Mouse (Mus musculus) ES-Bruce4 (cell line): ENCODE measurements at regions not wholly inside any gene's neighbourhood (a gene's known extent, or its start where the extent isn't known, plus 50 kb on each side); places are given as distances from the start of the nearest gene placed in this dataset.

ENCODE experiments used
- H3K27ac ChIP-seq: 2 replicates; pipeline ENCODE4 v1.5.1; 2012; ENCODE audit warnings: low read length, inconsistent platforms; ENCODE audit not compliant: insufficient read depth
- H3K27me3 ChIP-seq: 2 replicates; pipeline ENCODE4 v1.6.1; 2012; ENCODE audit warnings: mild to moderate bottlenecking, low read length, inconsistent platforms; ENCODE audit not compliant: control insufficient read depth, poor library complexity, insufficient read depth, severe bottlenecking
- H3K36me3 ChIP-seq: 2 replicates; pipeline ENCODE4 v1.6.1; 2012; ENCODE audit warnings: inconsistent platforms, mild to moderate bottlenecking, low read length, moderate library complexity; ENCODE audit not compliant: control insufficient read depth, poor library complexity, insufficient read depth, severe bottlenecking
- H3K4me1 ChIP-seq: one replicate; pipeline ENCODE4 v1.8.1; 2011; ENCODE audit warnings: low read length; ENCODE audit not compliant: control insufficient read depth, insufficient read depth
- H3K4me3 ChIP-seq: 2 replicates; pipeline ENCODE4 v1.5.1; 2011; ENCODE audit warnings: low read depth, mild to moderate bottlenecking, low read length
- H3K9ac ChIP-seq: 2 replicates; pipeline ENCODE4 v1.6.1; 2012; ENCODE audit warnings: low read depth, mild to moderate bottlenecking, inconsistent platforms; ENCODE audit not compliant: poor library complexity, severe bottlenecking
- H3K9me3 ChIP-seq: replicated peaks from 2 replicates; pipeline ENCODE4 v1.6.1; 2012; ENCODE audit warnings: mild to moderate bottlenecking, low read length, inconsistent platforms; ENCODE audit not compliant: control insufficient read depth, poor library complexity, insufficient read depth, severe bottlenecking
- CTCF ChIP-seq: IDR thresholded peaks from one replicate; pipeline ENCODE4 v1.8.1; 2011; ENCODE audit warnings: low read depth, low read length
- EP300 ChIP-seq: IDR thresholded peaks from 2 replicates; pipeline ENCODE4 v1.6.1; 2011; ENCODE audit warnings: low read depth, low read length; ENCODE audit not compliant: insufficient read depth
- POLR2A ChIP-seq: IDR thresholded peaks from one replicate; pipeline ENCODE4 v1.8.1; 2011; ENCODE audit warnings: low read length; ENCODE audit not compliant: insufficient read depth

DNA sequence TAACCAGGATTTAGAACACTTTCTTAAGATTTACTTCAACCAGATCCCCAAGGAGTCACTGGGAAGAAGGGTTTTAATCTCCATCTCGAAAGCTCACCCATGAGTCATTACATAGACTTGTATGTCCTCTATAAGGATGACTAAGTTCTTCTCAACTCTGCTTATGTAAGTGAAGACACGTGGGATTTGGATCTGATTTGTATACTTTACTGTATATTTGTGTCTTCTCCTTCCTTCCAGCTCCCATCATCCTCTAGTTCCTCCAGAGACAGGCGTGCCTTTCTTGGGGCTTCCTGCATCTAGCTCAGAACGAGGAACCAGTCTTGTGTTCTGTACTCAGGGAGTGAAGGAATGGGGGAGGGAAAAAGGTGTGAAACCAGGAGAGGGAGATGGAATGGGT, 127.5 kb upstream of the Rnaseh2b start:
- TF ChIP-seq EP300 (no peak), POLR2A (no peak), CTCF (no peak)
- H3K36me3 ChIP-seq, result no peaks in the 10 kb centered on the region
- no peaks in the 10 kb centered on the region for H3K9me3 ChIP-seq
- H3K27me3 ChIP-seq, result no peaks in the 10 kb centered on the region
- H3K4me1 ChIP-seq, result no peaks in the 10 kb centered on the region
- H3K9ac ChIP-seq, result no peak overlapping the region
- H3K27ac ChIP-seq, result no peak overlapping the region
- H3K4me3 ChIP-seq, result no peak overlapping the region

DNA sequence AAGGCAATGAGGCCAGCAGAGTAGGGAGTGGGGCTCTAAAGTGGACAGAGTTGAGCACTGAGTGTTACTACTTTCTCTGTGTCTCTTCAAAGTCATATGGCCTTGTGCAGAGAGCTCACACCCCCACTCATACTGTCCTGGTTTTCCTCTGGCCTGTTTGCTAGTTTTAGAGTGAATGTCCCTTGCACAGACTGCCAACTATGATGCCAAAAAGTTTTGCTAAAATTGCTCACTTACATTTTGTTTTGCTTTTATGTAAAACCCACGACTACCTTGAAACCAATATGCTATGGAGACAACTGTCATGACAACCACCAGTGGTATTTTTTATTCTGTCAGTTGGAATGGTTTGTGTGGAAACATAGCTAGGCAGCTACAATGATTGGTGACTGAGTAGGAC, 126.4 kb upstream of the Rnaseh2b start:
- H3K9me3 ChIP-seq, result no peaks in the 10 kb centered on the region
- H3K27me3 ChIP-seq, result no peaks in the 10 kb centered on the region
- H3K36me3 ChIP-seq, result no peaks in the 10 kb centered on the region
- no peak overlapping the region for H3K9ac ChIP-seq
- TF ChIP-seq EP300 (no peak), POLR2A (no peak), CTCF (no peak)
- H3K4me1 ChIP-seq, result no peaks in the 10 kb centered on the region
- no peak overlapping the region for H3K27ac ChIP-seq
- H3K4me3 ChIP-seq, result no peak overlapping the region

DNA sequence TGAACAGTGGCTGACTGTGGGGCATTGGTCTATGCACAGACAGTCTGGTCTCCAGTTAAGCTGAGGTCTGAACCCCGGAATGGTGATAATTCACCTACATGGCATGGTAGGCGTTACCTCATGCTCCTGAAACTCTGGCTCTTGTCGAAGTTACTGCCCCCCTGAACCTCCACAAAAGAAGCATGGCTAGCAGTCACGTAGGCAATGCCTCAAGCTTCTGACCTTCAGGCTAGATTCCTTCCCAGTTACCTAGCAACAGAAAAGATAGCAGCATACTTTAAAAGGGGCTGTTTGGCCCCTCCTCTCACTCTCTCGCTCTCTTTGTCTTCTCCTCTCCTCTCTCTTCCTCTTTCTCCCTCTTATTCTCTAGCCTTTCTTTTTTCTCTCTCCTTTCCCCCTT, 125.8 kb upstream of the Rnaseh2b start:
- Histone ChIP-seq H3K9ac (no peak overlapping the region), H3K27me3 (no peaks in the 10 kb centered on the region)

DNA sequence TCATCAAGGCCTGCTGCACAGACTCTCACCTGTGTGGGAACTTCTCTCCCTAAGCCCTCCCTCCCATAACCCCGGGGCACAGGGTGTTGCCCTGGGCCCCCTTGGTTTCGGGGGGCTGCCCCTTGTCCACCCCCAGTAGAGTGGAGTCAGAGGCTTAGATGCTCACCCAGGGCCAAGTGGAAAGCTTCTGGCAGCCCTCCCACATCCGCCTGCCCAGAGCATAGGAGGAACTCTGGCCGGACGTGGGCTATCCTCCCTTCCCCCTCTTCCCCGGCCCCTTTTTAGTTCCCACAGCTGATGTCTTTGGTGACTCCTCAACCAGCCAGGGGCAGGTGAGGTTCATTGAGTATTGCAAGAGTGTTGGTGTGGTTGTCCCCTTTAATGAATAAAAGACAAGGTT, 125.3 kb upstream of the Rnaseh2b start:
- no peaks in the 10 kb centered on the region for H3K36me3 ChIP-seq
- H3K4me1 ChIP-seq, result no peaks in the 10 kb centered on the region
- H3K4me3 ChIP-seq, result no peak overlapping the region
- H3K9ac ChIP-seq, result no peak overlapping the region
- H3K27ac ChIP-seq, result no peak overlapping the region
- H3K27me3 ChIP-seq, result no peaks in the 10 kb centered on the region
- TF ChIP-seq CTCF (no peak), POLR2A (no peak), EP300 (no peak)
- H3K9me3 ChIP-seq, result no peaks in the 10 kb centered on the region

More for the DNA sequence above, 125.8 kb upstream of the Rnaseh2b start:
- no peaks in the 10 kb centered on the region for H3K9me3 ChIP-seq
- H3K4me1 ChIP-seq, result no peaks in the 10 kb centered on the region
- H3K36me3 ChIP-seq, result no peaks in the 10 kb centered on the region
- H3K27ac ChIP-seq, result no peak overlapping the region
- TF ChIP-seq CTCF, result no peak
- no peak for TF ChIP-seq POLR2A
- no peak for TF ChIP-seq EP300
- no peak overlapping the region for H3K4me3 ChIP-seq

DNA sequence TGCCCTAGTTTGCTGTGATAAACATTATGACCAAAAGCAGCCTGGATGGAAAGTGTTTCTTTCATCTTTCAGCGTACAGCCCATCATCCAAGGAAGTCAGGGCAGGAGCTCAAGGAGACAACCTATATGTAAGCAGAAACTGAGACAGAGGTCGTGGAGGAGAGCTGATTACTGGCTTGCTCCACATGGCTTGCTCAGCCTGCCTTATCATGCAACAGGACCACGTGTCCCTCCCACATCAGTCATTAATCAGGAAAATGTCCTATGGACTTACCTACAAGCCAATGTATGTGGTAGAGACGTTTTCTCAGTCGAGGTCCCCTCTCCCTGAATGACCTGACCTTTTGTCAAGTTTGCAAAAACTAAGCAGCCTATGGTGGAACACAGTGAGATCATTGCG, 123.7 kb upstream of the Rnaseh2b start:
- H3K9ac ChIP-seq, result no peak overlapping the region
- H3K9me3 ChIP-seq, result no peaks in the 10 kb centered on the region

DNA sequence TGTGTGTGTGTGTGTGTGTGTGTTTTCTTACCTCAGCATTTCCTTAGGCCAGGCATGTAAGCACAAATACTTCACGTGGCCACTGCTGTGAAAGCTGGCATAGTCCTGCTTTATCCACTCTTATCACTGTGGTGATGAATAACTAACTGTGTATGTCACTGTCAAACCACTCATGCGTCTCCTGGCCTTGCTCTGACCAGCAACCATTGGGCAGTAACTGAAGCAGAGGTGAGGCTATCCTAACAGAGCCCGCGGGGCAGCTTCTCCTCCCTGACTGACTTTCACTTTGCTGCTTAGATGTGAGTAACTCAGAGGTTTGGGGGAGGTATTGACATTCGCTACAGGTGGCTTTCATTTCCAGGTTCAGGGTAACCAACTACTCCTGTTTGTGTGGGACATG, 122.0 kb upstream of the Rnaseh2b start:
- Histone ChIP-seq H3K4me3 (no peak overlapping the region), H3K9ac (no peak overlapping the region), H3K36me3 (no peaks in the 10 kb centered on the region), H3K27ac (no peak overlapping the region), H3K27me3 (no peaks in the 10 kb centered on the region), H3K9me3 (no peaks in the 10 kb centered on the region), H3K4me1 (no peaks in the 10 kb centered on the region)
- TF ChIP-seq POLR2A (no peak), CTCF (no peak), EP300 (no peak)

More for the DNA sequence above, 123.7 kb upstream of the Rnaseh2b start:
- Histone ChIP-seq H3K27ac (no peak overlapping the region), H3K27me3 (no peaks in the 10 kb centered on the region), H3K4me1 (no peaks in the 10 kb centered on the region), H3K4me3 (no peak overlapping the region), H3K36me3 (no peaks in the 10 kb centered on the region)
- TF ChIP-seq CTCF (no peak), EP300 (no peak), POLR2A (no peak)

DNA sequence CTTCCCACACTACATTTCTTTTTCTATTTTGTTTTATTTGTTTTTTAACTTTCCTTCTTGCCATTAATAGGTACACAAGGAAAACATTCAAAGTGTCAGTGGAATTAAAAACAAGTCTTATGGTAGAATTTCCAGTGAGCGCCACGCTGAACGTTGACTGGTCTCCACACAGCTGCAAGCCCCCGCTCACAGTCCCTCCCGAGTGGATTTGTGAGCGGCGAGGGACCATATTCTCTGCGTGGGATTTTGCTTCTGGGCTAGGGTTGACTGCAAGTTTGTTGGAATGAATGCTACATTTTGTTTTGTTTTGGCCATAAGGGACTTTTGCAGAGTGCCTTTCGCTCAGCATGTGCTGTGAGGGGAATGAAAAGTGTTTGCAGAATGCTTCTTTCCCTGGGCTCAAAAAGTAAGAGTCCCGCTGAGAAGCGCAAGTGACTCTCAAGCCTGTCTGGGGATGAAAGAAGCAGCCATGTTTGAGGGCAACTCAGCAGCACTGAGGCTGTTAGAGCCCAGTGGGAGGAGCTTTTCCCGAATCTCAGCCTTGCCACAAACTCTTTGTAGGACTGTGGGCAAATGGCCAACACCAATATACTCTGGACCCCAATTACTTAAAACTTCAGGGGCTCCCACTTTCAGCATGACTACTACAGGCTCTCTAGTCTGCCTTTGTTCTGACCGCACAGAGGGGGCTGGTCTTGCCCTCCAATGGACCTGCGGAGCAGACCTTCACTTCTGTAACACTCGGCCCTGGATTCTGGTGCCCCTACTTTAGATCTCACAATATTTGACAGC, 120.9 kb upstream of the Rnaseh2b start:
- no peak overlapping the region for H3K4me3 ChIP-seq
- no peak overlapping the region for H3K9ac ChIP-seq
- H3K27ac ChIP-seq, result no peak overlapping the region
- no peaks in the 10 kb centered on the region for H3K36me3 ChIP-seq
- TF ChIP-seq EP300 (no peak), CTCF (no peak), POLR2A (no peak)
- H3K27me3 ChIP-seq, result no peaks in the 10 kb centered on the region
- H3K4me1 ChIP-seq, result no peaks in the 10 kb centered on the region
- H3K9me3 ChIP-seq, result no peaks in the 10 kb centered on the region
